Mouse (Mus musculus): Measurements from ENCODE around the gene H2-T22. TPM values are rescaled to one million over a fixed set of nuclear protein-coding genes. Genes with fewer than 3 reads are reported as not detected.

Gene H2-T22
- total and polyA plus RNA-seq, 3 experiments, result 10.6 to 26.1 (median 16.4) TPM

DNA sequence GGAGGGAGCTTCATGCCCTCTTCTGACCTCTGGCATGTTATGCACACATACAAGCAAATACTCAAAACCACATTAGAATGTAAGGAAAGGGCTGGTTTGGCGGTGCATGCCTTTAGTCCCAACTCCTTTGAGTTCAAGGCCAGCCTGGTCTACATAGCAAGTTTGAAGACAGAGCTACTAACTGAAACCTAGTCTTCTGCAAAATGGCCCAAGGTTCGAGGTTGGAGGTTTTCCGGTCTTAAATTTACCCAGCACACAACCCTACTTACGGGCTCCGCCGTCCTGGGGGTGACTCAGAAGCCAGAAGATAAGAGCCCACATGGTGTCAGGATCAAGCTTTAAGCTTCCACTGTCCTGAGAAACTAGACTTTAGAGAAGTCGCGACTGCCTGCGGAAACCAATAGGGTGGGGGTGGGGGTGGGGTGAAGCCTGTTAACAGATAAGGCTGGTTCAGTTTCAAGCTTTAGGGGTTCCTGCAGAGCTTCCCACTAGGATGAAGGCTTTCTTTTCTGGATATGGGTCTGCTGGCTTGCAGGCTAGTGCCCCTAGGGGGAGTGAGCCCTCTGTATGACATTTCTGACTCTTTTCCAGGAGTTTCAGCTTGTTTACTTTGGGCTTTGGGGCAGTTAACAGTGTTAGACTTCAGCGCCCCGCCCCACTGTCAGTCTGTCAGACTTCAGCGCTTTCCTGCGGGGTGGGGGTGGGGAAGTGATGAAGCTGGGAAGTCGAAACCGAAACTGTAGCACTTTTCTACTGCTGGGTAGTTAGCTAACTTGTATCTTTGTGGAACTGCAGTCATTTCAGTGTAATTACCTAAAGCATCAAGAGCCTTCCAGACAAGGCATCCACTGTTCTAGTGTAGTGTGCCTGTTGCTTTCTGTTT lies 22.1 kb downstream of the H2-T22 start, which contains the start of gene H2-T24:
H2-T24 (minus strand) TSS at position 370 of the 883 bp plus-strand sequence.
- TF ChIP-seq ELF1 (IDR thresholded peaks at IDR 0.05; ENCODE audit: low read depth, low read length) (no peak), NRF1 (IDR thresholded peaks at IDR 0.05; ENCODE audit: low read depth, low read length) (no peak), USF2 (conservative IDR thresholded peaks at IDR 0.05; ENCODE audit: low read depth, low read length) (no peak), POLR2AphosphoS2 (IDR thresholded peaks at IDR 0.05; ENCODE audit: low read depth, low read length) (no peak), PAX5 (IDR thresholded peaks at IDR 0.05; ENCODE audit: low read length) (no peak), RAD21 (IDR thresholded peaks at IDR 0.05; ENCODE audit: low read depth, low read length) (no peak), E2F4 (IDR thresholded peaks at IDR 0.05; ENCODE audit: insufficient replicate concordance, low read depth, low read length) (peak; percentile 16; the same call in 1 of the 2 replicates), SIN3A (IDR thresholded peaks at IDR 0.05; ENCODE audit: low read length) (peak; percentile 45; the same call in 1 of the 2 replicates), POLR2A (IDR thresholded peaks at IDR 0.05; ENCODE audit: low read depth, low read length) (peak; percentile 44), MXI1 (IDR thresholded peaks at IDR 0.05; ENCODE audit: low read depth, low read length) (peak; percentile 67), CHD1 (IDR thresholded peaks at IDR 0.05; ENCODE audit: low read depth, low read length) (0 out of 2 replicates have a peak, but pooled peaks have one; percentile 9), RCOR1 (conservative IDR thresholded peaks at IDR 0.05; ENCODE audit: low read depth, low read length) (0 out of 2 replicates have a peak, but pooled peaks have one; percentile 24), MAX (IDR thresholded peaks at IDR 0.05; ENCODE audit: low read length) (no peak), KAT2A (IDR thresholded peaks at IDR 0.05; ENCODE audit: insufficient replicate concordance, low read length) (no peak), NELFE (IDR thresholded peaks at IDR 0.05; ENCODE audit: low read depth, low read length) (no peak), CHD2 (IDR thresholded peaks at IDR 0.05; ENCODE audit: low read length) (peak; percentile 78), MEF2A (IDR thresholded peaks at IDR 0.05; ENCODE audit: borderline replicate concordance, low read depth, low read length) (no peak; the same call in 1 of the 2 replicates), MAZ (IDR thresholded peaks at IDR 0.05; ENCODE audit: low read depth, low read length) (peak; percentile 71; the same call in 1 of the 2 replicates), IRF4 (IDR thresholded peaks at IDR 0.05; ENCODE audit: low read depth, low read length) (peak; percentile 67), EP300 (IDR thresholded peaks at IDR 0.05; ENCODE audit: low read length) (peak; percentile 49; the same call in 1 of the 2 replicates), USF1 (IDR thresholded peaks at IDR 0.05; ENCODE audit: low read depth, low read length) (no peak), TCF12 (IDR thresholded peaks at IDR 0.05; ENCODE audit: low read depth, low read length) (no peak), CTCF (conservative IDR thresholded peaks at IDR 0.05 in 1 of 2, IDR thresholded peaks at IDR 0.05 in 1 of 2; ENCODE audit: low read depth in 2 of 2, low read length in 2 of 2) (0 out of 4 replicates have a peak, but pooled peaks of 1 of the 2 experiments have one; percentile 13), TBP (conservative IDR thresholded peaks at IDR 0.05; ENCODE audit: low read depth, low read length) (no peak), MYC (IDR thresholded peaks at IDR 0.05; ENCODE audit: low read depth, low read length) (peak; percentile 13; the same call in 1 of the 2 replicates), BHLHE40 (IDR thresholded peaks at IDR 0.05; ENCODE audit: low read depth, low read length) (no peak), HCFC1 (IDR thresholded peaks at IDR 0.05; ENCODE audit: low read depth, low read length) (no peak)
- peak within 1 kb of the TSS; percentile 94 for H3K27ac ChIP-seq (ENCODE audit: insufficient read depth, low read depth)
- in situ Hi-C loops (cut with MboI; ENCODE audit: low pct_ligation_motif_present, low pct_unique_long_range_greater_than_20kb, low sequenced_read_pairs) (no loop called here), dilution Hi-C loops (cut with MboI; ENCODE audit: extremely low pct_ligation_motif_present, extremely low pct_unique_long_range_greater_than_20kb, low sequenced_read_pairs) (no loop called here)
- H3K9ac ChIP-seq (ENCODE audit: insufficient read depth, low read depth), result peak within 1 kb of the TSS; percentile 29
- H3K36me3 ChIP-seq (replicated peaks in 1 of 2; ENCODE audit: control insufficient read depth in 1 of 2, insufficient read depth in 1 of 2, low read length in 1 of 2), result peaks cover 2 to 43% of the 10 kb centered on the region in 2 experiments
- H3K4me3 ChIP-seq (replicated peaks in 1 of 3; ENCODE audit: low read depth in 2 of 3, low read length in 2 of 3, poor library complexity in 1 of 3), result peak within 1 kb of the TSS; percentile 37 to 65 (median 42)
- peak; percentile 71 for DNase-seq (ENCODE audit: extremely low read depth)
- H3K4me2 ChIP-seq (ENCODE audit: insufficient read depth, low read depth, poor library complexity, severe bottlenecking), result peak within 1 kb of the TSS; percentile 76
- H3K27me3 ChIP-seq (replicated peaks), result no peaks in the 10 kb centered on the region
- peaks cover 21 to 57% of the 10 kb centered on the region in 2 experiments for H3K4me1 ChIP-seq (ENCODE audit: control insufficient read depth in 1 of 2, insufficient read depth in 2 of 2)
- peaks cover 47% of the 10 kb centered on the region for H3K79me2 ChIP-seq (replicated peaks; ENCODE audit: control insufficient read depth, extremely low read depth, insufficient read depth, poor library complexity, severe bottlenecking)
- peaks cover 4% of the 10 kb centered on the region for H3K9me3 ChIP-seq (replicated peaks; ENCODE audit: low read length)

Measured in CH12.LX (cell line).